Mouse (Mus musculus): ENCODE data around the gene Vmn1r143.
"Not testable (repeated sequence)": the region's sequence is repeated elsewhere in the genome, so short reads cannot be mapped to it uniquely, and the experiment has no call there.

- not testable (repeated sequence) for TF ChIP-seq GATA1, TAL1 (IDR thresholded peaks at IDR 0.05; ENCODE audit: low read length)
Observed at GRCm38 (mm10) chr7:22163935-22164334, 25.2 kb upstream of the Vmn1r143 start, which contains the start of gene Vmn1r142.
